Mouse (Mus musculus): ENCODE data around the gene Slc25a26. TPM values are rescaled to one million over a fixed set of nuclear protein-coding genes. Genes with fewer than 3 reads are reported as not detected.

The Slc25a26 gene
- 1 to 10 TPM; 8.5 to 9.2 TPM for total RNA-seq (2021)
- long read RNA-seq, experiment 1, partial matches to known transcripts = 3 of 7 reads
- long read RNA-seq, experiment 1, other reads (novel, unspliced or antisense) = 1 of 7 reads
- long read RNA-seq, experiment 2, partial matches to known transcripts = 0 of 4 reads
- long read RNA-seq, experiment 2, other reads (novel, unspliced or antisense) = 2 of 4 reads

- intact Hi-C loops (cut with DNase I; ENCODE audit: low total_unique reads) = no loop called here
- peak; percentile 84 for DNase-seq
Observed at GRCm38 (mm10) chr6:94499897-94500623, at the start of gene Slc25a26. TSS of gene Slc25a26 (plus strand) at chr6:94500331.

GRCm38 (mm10) chr6:94464037-94464891 is 35.9 kb upstream of the Slc25a26 start:
- intact Hi-C loops (cut with DNase I; ENCODE audit: low total_unique reads) = loop anchor here (5.0 kb wide), 1 partner anchor 382 kb away; no protein-coding TSS in a partner anchor
- peak; percentile 42 for DNase-seq

- DNase-seq = no peak
- intact Hi-C loops (cut with DNase I; ENCODE audit: low total_unique reads) = no loop called here
Observed at GRCm38 (mm10) chr6:94466508-94467205, 33.5 kb upstream of the Slc25a26 start.

GRCm38 (mm10) chr6:94492739-94493138 is 7.4 kb upstream of the Slc25a26 start:
- DNase-seq = no peak
- intact Hi-C loops (cut with DNase I; ENCODE audit: low total_unique reads) = no loop called here

DNA sequence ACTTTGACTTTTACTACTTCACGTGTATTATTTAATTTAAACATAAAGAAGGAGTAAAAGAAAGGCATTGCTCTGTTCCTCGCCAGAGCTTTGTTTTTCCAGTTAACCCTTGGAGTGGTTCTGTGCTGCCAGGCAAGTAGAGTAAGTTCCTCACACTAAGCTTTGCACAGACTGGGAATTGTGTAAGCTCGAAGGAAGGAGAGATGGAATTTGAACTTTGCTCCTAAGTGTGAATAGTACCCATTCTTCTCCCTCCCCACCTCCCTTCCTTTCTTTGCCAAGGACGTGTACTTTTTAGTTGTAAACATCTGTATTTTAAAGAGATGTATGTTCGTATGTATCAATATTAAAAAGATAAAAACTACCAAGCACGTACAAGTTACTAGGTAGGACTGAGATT is 3.8 kb downstream of the Slc25a26 start:
- intact Hi-C loops (cut with DNase I; ENCODE audit: low total_unique reads) = no loop called here
- no peak for DNase-seq

DNA sequence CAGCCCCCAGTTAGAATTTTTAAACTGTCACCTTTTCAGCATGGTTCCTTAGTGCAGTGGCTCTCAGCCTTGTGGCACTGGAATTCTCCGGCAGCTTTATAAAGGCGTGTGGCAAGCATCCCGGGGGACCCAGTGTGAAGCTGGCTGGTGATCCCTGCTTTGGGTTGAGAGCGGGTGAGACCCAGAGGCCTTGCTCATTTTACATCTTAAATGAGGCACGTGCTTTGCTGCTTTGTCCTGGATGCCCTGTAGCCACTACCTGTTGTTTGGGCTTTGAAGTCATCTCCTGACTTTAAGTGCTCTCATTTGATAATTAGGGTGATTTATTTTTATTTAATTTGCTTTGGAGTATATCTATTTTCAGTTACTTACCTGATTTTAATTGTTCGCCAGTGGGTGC is 7.8 kb downstream of the Slc25a26 start:
- intact Hi-C loops (cut with DNase I; ENCODE audit: low total_unique reads) = no loop called here
- DNase-seq = no peak

DNA sequence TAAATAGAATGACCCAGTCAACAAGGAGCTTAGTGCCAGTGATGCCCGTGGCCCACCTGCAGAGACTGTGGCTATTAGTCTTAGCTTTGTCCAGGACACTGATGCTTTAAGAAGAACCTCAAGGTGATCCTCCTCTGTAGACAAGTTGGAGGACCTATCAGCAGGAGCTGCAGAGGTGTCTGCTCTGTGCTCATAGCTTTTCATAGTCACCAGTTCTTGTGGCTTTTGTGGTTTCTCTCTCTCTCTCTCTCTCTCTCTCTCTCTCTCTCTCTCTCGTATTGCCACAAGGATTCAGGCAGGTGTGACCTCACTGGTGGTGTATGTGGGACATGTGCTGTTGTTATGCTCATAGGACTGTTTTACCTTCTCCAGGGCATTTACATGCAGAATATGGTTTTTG is 8.7 kb downstream of the Slc25a26 start:
- intact Hi-C loops (cut with DNase I; ENCODE audit: low total_unique reads) = no loop called here
- DNase-seq = no peak

GRCm38 (mm10) chr6:94509220-94509619 is 9.1 kb downstream of the Slc25a26 start:
- no peak for DNase-seq
- intact Hi-C loops (cut with DNase I; ENCODE audit: low total_unique reads) = no loop called here

DNA sequence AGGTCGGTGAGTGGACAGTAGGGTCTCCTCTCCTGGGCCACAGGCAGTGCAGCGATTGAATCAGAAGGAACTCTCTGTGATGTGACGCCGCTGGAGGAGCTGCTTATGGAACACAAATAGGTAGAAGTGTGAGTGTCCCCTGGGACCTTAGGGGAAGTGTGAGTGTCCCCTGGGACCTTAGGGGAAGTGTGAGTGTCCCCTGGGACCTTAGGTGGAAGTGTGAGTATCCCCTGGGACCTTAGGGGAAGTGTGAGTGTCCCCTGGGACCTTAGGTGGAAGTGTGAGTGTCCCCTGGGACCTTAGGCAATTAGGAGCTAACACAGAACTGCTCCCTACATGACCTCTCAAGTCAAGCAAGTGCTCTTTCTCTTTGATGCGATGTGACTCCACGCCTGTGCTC is 18.0 kb downstream of the Slc25a26 start:
- intact Hi-C loops (cut with DNase I; ENCODE audit: low total_unique reads) = no loop called here
- no peak for DNase-seq

GRCm38 (mm10) chr6:94524335-94524734 is 24.2 kb downstream of the Slc25a26 start:
- intact Hi-C loops (cut with DNase I; ENCODE audit: low total_unique reads) = no loop called here
- DNase-seq = no peak

DNA sequence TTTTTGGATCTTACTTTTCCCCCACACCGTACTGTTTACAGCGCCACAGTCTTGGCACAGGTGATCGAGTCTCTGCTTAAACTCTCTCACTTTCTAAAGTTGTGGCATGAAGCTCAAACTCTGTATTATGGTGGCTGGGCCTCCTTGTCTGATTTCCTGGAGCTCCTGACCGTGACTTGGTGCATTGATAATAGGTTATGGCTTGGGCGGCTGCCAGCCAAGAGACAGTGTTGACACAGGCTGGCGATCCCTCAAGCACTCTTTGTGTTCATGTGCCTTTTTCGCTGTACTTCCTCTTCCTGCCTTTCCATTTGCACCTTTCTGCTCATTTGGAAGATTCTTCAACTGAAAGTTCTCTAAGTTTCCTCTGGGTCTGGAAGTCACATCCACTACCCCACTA is 30.6 kb downstream of the Slc25a26 start:
- intact Hi-C loops (cut with DNase I; ENCODE audit: low total_unique reads) = no loop called here
- no peak for DNase-seq

GRCm38 (mm10) chr6:94532086-94532485 is 32.0 kb downstream of the Slc25a26 start:
- intact Hi-C loops (cut with DNase I; ENCODE audit: low total_unique reads) = no loop called here
- no peak for DNase-seq

DNA sequence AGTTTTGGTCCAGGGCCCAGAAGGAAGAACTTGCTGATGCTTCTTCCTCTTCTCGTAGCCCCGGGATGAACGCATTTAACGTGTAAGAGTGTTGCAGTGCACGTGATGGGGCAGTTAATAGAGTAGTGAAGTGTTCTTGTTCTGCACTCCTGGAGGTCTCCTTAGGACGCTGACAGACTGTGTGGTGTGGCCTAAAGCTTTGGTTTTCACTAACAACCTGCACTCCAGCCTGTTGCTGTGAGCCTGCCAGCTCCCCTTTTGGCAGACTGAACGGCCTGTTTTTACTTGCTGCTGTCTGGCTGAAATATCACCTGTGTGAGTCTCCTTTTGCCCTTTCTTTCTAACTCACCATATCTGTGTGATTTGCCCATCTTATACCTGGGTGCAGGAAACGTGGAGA is 36.3 kb downstream of the Slc25a26 start:
- intact Hi-C loops (cut with DNase I; ENCODE audit: low total_unique reads) = no loop called here
- no peak for DNase-seq

DNA sequence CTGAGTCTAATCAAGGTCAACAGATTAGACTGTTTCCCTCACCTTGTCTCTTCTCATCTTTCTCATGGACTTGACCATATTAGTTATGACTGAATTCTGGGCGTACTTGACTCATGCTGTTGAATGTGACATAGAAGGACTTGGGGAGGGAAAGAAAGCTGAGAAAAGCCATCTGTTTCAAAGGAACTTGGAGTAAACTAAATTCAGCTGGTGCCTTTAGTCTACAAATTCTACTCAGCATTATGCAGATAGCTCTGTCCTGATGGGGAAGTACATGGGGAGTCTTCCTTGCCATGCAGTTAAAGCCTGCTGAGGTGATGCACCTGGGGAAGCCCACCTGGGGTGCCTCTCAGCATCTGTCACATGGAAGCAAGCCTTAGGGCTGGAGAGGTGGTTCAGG is 37.5 kb downstream of the Slc25a26 start:
- no peak for DNase-seq
- intact Hi-C loops (cut with DNase I; ENCODE audit: low total_unique reads) = no loop called here

DNA sequence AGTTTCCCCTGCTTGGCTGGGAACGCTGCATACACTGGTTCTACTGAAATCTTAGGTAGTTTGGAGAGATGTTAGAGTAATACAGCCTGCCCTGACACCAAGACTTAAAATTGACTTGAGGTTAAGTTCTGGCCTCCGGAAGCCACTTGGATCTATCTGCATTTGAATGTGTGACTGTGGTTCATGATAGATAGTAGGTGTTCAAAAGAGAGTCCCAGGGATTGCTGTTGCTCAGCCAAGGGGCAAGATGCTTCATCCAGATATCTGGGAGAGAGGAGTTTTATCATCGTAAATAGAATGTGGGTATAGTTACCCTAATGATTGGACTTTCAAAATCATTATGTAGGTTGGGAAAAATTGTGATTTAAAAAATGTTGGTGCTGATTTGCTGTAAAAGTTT is 40.0 kb downstream of the Slc25a26 start:
- intact Hi-C loops (cut with DNase I; ENCODE audit: low total_unique reads) = loop anchor here (5.0 kb wide), 2 partner anchors 62 to 447 kb away; no protein-coding TSS in a partner anchor
- DNase-seq = no peak

- intact Hi-C loops (cut with DNase I; ENCODE audit: low total_unique reads) = loop anchor here (5.0 kb wide), 2 partner anchors 62 to 447 kb away; no protein-coding TSS in a partner anchor
- DNase-seq = no peak
Observed at GRCm38 (mm10) chr6:94540615-94541014, 40.5 kb downstream of the Slc25a26 start.

GRCm38 (mm10) chr6:94541133-94541532 is 41.0 kb downstream of the Slc25a26 start:
- no peak for DNase-seq
- intact Hi-C loops (cut with DNase I; ENCODE audit: low total_unique reads) = loop anchor here (5.0 kb wide), 2 partner anchors 61 to 446 kb away; no protein-coding TSS in a partner anchor

- intact Hi-C loops (cut with DNase I; ENCODE audit: low total_unique reads) = loop anchor here (5.0 kb wide), 2 partner anchors 60 to 445 kb away; no protein-coding TSS in a partner anchor
- DNase-seq = no peak
Observed at GRCm38 (mm10) chr6:94541854-94542253, 41.7 kb downstream of the Slc25a26 start.

Measured in gastrocnemius, postnatal 14 days (tissue).